Mouse (Mus musculus): ENCODE data around the gene Pnliprp1. TPM values are rescaled to one million over a fixed set of nuclear protein-coding genes. Genes with fewer than 3 reads are reported as not detected.
A peak's percentile ranks its signal among the peaks of the same experiment; 100 is the strongest.

Gene Pnliprp1
- polyA plus RNA-seq, 1 experiment from 2014 or later: 0.20 TPM

DNA sequence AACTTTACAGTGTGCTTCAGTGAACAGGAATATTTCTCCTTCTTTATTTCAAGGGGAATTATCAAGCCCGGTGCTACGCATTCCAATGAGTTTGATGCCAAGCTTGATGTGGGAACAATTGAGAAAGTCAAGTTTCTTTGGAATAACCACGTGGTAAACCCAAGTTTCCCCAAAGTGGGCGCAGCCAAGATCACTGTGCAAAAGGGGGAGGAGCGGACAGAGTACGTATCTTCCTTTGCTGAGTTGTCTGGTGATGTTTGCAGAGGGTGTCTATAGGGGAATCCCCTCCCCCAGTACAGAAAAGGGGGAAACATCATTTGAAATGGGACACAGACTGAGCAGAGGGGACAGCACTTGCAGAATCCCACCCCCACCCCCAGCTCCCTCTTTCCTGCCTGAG, 12.3 kb downstream of the Pnliprp1 start:
- Histone ChIP-seq H3K4me3 (no peak overlapping the region), H3K27me3 (no peaks in the 10 kb centered on the region), H3K4me2 (replicated peaks) (no peak overlapping the region), H3K9me3 (no peaks in the 10 kb centered on the region), H3K36me3 (no peaks in the 10 kb centered on the region), H3K9ac (no peak overlapping the region), H3K27ac (no peak overlapping the region), H3K4me1 (no peaks in the 10 kb centered on the region)
- WGBS: 75% methylated on average over 6 of the region's 6 CpGs
- no peak for ATAC-seq (ENCODE audit: insufficient number of reproducible peaks, insufficient read depth, low FRiP score, low TSS enrichment)

DNA sequence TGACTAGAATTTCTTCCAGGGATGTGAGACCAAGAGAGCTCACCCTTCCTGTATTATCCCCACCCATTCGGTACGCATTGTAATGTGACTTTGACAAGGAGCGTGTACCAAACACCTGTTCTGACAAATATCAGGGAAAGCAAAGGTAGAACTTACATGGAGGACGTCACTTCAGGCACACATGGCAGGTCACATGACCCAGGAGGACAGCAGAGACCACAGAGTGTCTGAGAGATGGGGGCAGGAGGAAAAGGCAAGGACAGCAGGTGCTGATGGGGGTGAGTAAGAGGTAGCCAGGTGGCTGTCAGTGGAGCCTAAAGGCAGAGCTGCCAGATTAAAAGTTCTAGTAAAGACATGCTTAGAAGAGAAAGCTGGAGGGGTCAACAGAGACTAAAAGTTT, 14.0 kb downstream of the Pnliprp1 start:
- no peaks in the 10 kb centered on the region for H3K4me1 ChIP-seq
- ATAC-seq (ENCODE audit: insufficient number of reproducible peaks, insufficient read depth, low FRiP score, low TSS enrichment): no peak
- no peak overlapping the region for H3K9ac ChIP-seq
- 86% methylated on average over 4 of the region's 4 CpGs for WGBS
- no peak overlapping the region for H3K27ac ChIP-seq
- no peaks in the 10 kb centered on the region for H3K36me3 ChIP-seq
- H3K4me3 ChIP-seq: no peak overlapping the region
- no peak overlapping the region for H3K4me2 ChIP-seq (replicated peaks)
- no peaks in the 10 kb centered on the region for H3K27me3 ChIP-seq
- H3K9me3 ChIP-seq: no peaks in the 10 kb centered on the region

DNA sequence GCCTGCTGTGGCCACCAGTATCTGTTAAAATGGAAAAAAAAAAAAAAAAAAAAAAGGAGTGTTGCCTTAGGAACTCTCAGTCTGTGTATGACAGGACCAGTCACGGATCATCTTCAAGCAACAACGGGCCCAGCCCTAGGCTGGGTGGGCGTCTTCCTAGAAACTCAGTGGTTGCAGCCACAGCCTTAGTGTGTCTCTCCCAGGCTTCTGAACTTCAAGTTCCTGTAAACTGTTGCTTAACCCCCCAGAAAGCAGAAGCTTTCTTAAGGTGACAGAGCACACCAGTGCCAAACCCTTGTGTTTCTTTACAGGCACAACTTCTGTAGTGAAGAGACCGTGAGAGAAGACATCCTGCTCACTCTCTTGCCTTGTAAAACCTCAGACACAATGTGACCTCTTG, 15.0 kb downstream of the Pnliprp1 start:
- Histone ChIP-seq H3K9me3 (no peaks in the 10 kb centered on the region), H3K27me3 (no peaks in the 10 kb centered on the region), H3K4me2 (replicated peaks) (no peak overlapping the region), H3K4me1 (no peaks in the 10 kb centered on the region), H3K4me3 (no peak overlapping the region), H3K9ac (no peak overlapping the region), H3K27ac (no peak overlapping the region), H3K36me3 (no peaks in the 10 kb centered on the region)
- WGBS: 78% methylated on average over 4 of the region's 4 CpGs
- no peak for ATAC-seq (ENCODE audit: insufficient number of reproducible peaks, insufficient read depth, low FRiP score, low TSS enrichment)

DNA sequence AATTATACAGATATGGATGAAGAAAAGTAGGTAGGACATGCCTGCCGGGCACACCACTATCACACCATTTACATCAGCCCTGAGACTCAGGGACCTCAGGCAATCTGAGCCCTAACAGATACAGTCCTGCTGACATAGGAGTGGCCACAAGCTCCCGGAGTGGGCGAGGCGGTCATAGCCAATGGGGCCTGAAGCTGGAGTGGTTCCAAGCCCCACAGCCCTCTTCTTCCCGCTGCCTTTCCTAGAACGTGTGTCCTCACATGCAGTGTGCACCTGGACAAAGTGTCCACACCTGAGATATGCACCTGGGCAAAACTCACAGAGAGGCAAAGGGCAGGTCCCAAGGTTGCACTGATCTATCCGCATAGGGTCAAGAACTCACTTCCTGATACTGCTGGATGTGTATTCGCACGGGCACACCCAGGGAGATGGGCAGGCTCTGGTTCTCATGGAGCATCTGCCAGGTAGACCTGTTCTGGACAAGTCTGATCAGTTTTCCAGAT, 18.9 kb downstream of the Pnliprp1 start:
- H3K27ac ChIP-seq: no peak overlapping the region

DNA sequence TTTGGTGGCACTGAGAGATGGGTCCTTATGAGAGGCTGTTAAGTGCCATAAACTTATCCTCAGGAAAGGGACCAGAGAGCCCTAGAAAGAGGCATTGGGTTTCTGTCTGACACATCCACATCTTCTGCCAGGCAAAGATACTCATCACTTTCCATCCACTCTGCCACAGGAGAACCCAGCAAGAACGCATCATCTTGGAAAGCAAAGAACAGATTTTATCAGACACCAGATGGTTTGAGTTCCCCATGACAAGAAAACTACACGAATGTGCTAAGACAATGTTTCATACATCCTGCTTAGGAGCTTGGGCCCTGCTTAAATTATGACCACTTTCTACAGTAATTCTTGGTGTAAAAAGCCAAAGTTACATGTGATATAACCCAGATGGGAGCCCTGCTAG, 22.1 kb downstream of the Pnliprp1 start:
- H3K4me3 ChIP-seq: no peak overlapping the region
- H3K9ac ChIP-seq: no peak overlapping the region
- ATAC-seq (ENCODE audit: insufficient number of reproducible peaks, insufficient read depth, low FRiP score, low TSS enrichment): no peak
- H3K36me3 ChIP-seq: no peaks in the 10 kb centered on the region
- H3K4me2 ChIP-seq (replicated peaks): no peak overlapping the region
- no peaks in the 10 kb centered on the region for H3K9me3 ChIP-seq
- 56% methylated on average over 2 of the region's 2 CpGs for WGBS
- H3K27ac ChIP-seq: no peak overlapping the region
- H3K4me1 ChIP-seq: no peaks in the 10 kb centered on the region
- no peaks in the 10 kb centered on the region for H3K27me3 ChIP-seq

More for the DNA sequence above, 18.9 kb downstream of the Pnliprp1 start:
- Histone ChIP-seq H3K9ac (no peak overlapping the region), H3K27me3 (no peaks in the 10 kb centered on the region), H3K36me3 (no peaks in the 10 kb centered on the region), H3K4me3 (no peak overlapping the region), H3K9me3 (no peaks in the 10 kb centered on the region), H3K4me1 (no peaks in the 10 kb centered on the region), H3K4me2 (replicated peaks) (no peak overlapping the region)
- 88% methylated on average over 9 of the region's 9 CpGs for WGBS
- no peak for ATAC-seq (ENCODE audit: insufficient number of reproducible peaks, insufficient read depth, low FRiP score, low TSS enrichment)

DNA sequence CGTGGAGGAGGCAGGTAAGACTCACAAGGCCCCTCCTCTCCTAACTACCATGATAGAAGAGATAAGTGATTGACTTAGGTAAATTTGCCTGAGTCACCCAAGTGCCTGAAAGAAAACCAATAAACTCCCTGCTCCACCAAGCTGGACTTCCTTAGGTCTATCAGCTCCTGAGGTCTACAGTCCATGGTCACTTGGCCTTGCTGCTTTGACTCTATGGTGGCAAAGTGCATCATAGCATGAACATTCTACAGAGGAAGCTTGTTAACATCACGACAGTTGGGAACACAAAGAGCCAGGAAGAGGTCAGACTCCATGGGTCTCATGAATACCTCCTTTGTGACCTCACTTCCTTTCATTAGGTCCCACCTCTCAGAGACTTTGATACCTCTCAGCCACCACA, 22.8 kb downstream of the Pnliprp1 start:
- H3K27me3 ChIP-seq: no peaks in the 10 kb centered on the region
- no peak overlapping the region for H3K9ac ChIP-seq
- H3K4me2 ChIP-seq (replicated peaks): no peak overlapping the region
- H3K4me3 ChIP-seq: no peak overlapping the region
- no peak overlapping the region for H3K27ac ChIP-seq
- WGBS: 79% methylated on average over 2 of the region's 2 CpGs
- no peaks in the 10 kb centered on the region for H3K4me1 ChIP-seq
- ATAC-seq (ENCODE audit: insufficient number of reproducible peaks, insufficient read depth, low FRiP score, low TSS enrichment): no peak
- no peaks in the 10 kb centered on the region for H3K9me3 ChIP-seq
- H3K36me3 ChIP-seq: no peaks in the 10 kb centered on the region

DNA sequence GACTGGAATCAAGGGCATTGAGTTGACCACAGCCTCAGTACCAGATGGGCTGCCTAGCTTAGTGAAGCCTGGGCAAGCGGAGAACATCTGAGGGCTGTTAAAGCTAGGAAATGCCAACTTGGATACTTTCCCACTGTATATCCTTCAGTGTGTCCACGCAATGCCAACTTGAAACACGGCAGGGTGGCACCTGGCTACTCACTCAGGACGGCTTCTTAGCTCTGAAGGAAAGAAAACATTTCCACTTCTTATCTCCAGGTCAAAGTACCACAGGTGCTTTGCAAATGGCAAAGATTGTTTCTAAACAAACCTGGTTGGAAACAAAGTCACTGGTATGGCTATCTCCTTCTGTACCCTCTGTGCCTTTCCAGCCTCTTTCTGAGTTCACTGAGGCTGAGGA, 30.2 kb downstream of the Pnliprp1 start:
- 89% methylated on average over 4 of the region's 4 CpGs for whole genome bisulfite sequencing
- Histone ChIP-seq H3K36me3 (no peaks in the 10 kb centered on the region), H3K9ac (no peak overlapping the region), H3K4me3 (no peak overlapping the region), H3K27me3 (0 out of 2 replicates have a peak, but pooled peaks cover 5% of the 10 kb centered on the region), H3K9me3 (no peaks in the 10 kb centered on the region), H3K27ac (no peak overlapping the region), H3K4me2 (replicated peaks) (no peak overlapping the region), H3K4me1 (0 out of 2 replicates have a peak, but pooled peaks cover 8% of the 10 kb centered on the region)
- ATAC-seq (ENCODE audit: insufficient number of reproducible peaks, insufficient read depth, low FRiP score, low TSS enrichment): no peak

DNA sequence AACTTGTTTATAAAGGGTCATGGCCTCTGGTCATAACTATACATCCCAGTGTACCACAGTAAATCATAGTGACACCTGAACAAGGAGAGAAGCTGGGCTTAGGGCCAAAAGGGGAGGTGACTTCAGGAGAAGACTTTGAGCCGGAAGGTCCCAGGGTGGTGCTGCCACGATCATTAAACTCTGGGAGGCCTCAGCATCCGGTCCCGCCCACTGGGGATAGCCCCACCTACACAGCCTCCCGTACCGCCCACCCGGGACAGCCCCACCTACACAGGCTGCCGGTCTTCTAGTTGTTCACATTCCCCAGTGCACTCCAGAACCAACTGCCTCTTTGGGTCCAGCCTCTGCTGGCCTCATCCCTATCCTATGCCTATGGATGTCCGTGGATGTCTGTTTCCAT, 30.7 kb downstream of the Pnliprp1 start, which contains the start of gene Pnliprp2:
Pnliprp2 (plus strand) TSS at position 297 of the 400 bp plus-strand sequence.
- no peak within 1 kb of the TSS for H3K9ac ChIP-seq
- 0 out of 2 replicates have a peak, but pooled peaks cover 5% of the 10 kb centered on the region for H3K27me3 ChIP-seq
- WGBS: 66% methylated on average over 9 of the region's 9 CpGs
- H3K9me3 ChIP-seq: no peaks in the 10 kb centered on the region
- no peak for ATAC-seq (ENCODE audit: insufficient number of reproducible peaks, insufficient read depth, low FRiP score, low TSS enrichment)
- no peaks in the 10 kb centered on the region for H3K36me3 ChIP-seq
- no peak within 1 kb of the TSS for H3K4me3 ChIP-seq
- no peak within 1 kb of the TSS for H3K4me2 ChIP-seq (replicated peaks)
- H3K27ac ChIP-seq: no peak within 1 kb of the TSS
- H3K4me1 ChIP-seq: 0 out of 2 replicates have a peak, but pooled peaks cover 8% of the 10 kb centered on the region

DNA sequence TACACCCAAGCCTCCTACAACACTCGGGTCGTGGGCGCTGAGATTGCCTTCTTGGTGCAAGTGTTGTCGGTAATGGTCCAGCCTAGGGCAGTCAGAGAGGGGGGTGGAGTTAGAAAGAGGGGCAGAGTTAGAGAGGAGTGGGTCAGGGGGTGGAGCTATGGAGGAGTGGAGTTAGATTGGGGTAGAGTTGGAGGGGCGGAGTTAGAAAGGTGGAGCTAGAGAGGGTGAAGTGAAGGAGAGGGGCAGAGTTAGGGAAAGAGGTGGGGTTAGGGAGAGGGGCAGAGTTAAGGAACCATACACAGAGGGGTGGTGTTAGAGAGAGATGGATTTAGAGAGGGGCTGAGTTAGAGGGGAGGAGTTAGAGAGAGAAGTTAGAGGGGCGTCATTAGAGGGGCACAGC, 33.6 kb downstream of the Pnliprp1 start:
- Histone ChIP-seq H3K4me3 (no peak overlapping the region), H3K27ac (no peak overlapping the region), H3K9ac (no peak overlapping the region), H3K9me3 (no peaks in the 10 kb centered on the region), H3K27me3 (0 out of 2 replicates have a peak, but pooled peaks cover 5% of the 10 kb centered on the region), H3K4me1 (peaks cover 8% of the 10 kb centered on the region; the same call in 1 of the 2 replicates), H3K4me2 (replicated peaks) (no peak overlapping the region), H3K36me3 (no peaks in the 10 kb centered on the region)
- no peak for ATAC-seq (ENCODE audit: insufficient number of reproducible peaks, insufficient read depth, low FRiP score, low TSS enrichment)
- WGBS: 17% methylated on average over 6 of the region's 6 CpGs

DNA sequence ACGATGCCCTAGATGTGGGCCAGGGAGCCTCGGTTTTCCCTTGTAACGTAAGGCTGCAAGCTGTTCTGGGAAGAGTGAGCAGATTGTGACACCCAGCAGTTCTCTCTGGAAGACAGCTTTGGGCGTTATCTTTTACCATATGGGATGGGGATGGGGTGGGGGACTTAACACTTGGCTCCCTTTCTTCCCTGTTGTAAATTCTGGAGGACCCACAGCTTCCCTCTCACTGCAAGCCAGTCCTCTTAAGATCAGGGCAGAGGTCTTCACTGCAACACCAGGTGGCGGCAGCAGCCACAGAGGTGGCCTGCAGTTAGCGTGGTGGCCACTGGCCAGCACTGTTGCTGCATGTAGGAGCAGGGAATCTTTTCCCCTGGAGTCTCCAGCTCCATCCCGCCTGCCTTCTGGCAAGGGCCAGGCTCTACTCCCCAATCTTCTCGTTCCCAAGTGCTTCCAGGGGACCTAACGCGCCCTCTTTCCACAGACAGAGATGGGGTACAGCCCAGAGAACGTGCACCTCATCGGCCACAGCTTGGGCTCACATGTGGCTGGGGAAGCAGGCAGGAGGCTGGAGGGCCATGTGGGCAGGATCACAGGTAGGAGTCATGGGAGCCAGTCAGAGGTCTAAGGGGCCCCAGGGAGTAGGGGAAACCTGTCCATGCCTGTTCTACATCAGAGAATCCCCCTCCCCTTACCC, 34.3 kb downstream of the Pnliprp1 start:
- H3K4me2 ChIP-seq (replicated peaks): no peak overlapping the region
- H3K9ac ChIP-seq: no peak overlapping the region
- 13% methylated on average over 12 of the region's 12 CpGs for WGBS

DNA sequence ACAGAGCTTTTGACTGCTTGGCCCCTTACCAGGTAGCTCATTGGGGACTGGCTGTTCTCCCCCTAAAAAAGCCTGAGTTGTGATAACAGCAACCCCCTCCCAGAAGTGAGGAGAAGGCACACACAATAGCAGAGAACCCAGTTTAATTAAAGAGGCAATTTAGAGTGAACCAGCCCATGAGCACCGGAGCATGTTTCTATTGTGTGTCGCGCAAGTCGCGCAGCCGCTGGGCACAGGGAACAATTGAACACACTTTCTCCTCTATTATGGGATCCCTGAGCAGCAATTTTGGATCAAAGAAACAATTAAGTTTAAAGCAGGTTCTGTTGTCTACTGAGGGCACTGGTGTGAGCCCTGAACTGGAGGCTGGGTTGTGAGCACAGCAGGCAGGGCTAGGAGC, 38.6 kb downstream of the Pnliprp1 start:
- Histone ChIP-seq H3K36me3 (no peaks in the 10 kb centered on the region), H3K9me3 (no peaks in the 10 kb centered on the region), H3K27me3 (0 out of 2 replicates have a peak, but pooled peaks cover 5% of the 10 kb centered on the region), H3K27ac (no peak overlapping the region), H3K4me1 (peaks cover 8% of the 10 kb centered on the region; the same call in 1 of the 2 replicates), H3K9ac (no peak overlapping the region), H3K4me3 (no peak overlapping the region), H3K4me2 (replicated peaks) (no peak overlapping the region)
- 70% methylated on average over 6 of the region's 6 CpGs for WGBS
- no peak for ATAC-seq (ENCODE audit: insufficient number of reproducible peaks, insufficient read depth, low FRiP score, low TSS enrichment)

More for the DNA sequence above, 34.3 kb downstream of the Pnliprp1 start:
- Histone ChIP-seq H3K4me3 (no peak overlapping the region), H3K9me3 (no peaks in the 10 kb centered on the region), H3K4me1 (peaks cover 8% of the 10 kb centered on the region; the same call in 1 of the 2 replicates), H3K27ac (no peak overlapping the region), H3K36me3 (no peaks in the 10 kb centered on the region), H3K27me3 (0 out of 2 replicates have a peak, but pooled peaks cover 5% of the 10 kb centered on the region)
- ATAC-seq (ENCODE audit: insufficient number of reproducible peaks, insufficient read depth, low FRiP score, low TSS enrichment): peak; percentile 15; the same call in 1 of the 2 replicates

DNA sequence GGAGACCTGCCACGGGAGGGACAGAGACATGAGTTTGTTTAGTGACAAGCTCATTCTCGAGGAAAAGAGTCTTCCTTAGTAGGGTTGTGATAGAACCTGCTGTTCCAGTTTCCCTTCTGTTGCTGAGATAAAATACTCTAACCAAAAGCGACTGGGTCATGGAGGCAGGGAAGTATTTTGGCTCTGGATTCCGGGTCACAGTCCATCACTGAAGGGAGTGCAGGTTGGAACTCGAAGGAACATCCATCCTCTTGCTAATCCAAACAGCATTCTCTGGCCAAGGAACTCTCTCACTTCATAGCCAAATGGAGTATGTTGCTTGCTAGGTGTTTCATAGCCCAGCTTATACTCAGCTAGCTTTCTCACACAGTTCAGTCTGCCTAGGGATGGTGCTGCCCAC, 47.8 kb downstream of the Pnliprp1 start:
- no peaks in the 10 kb centered on the region for H3K36me3 ChIP-seq
- H3K4me1 ChIP-seq: no peaks in the 10 kb centered on the region
- WGBS: 75% methylated on average over 5 of the region's 5 CpGs
- H3K9ac ChIP-seq: no peak overlapping the region
- no peak overlapping the region for H3K27ac ChIP-seq
- ATAC-seq (ENCODE audit: insufficient number of reproducible peaks, insufficient read depth, low FRiP score, low TSS enrichment): no peak
- H3K4me2 ChIP-seq (replicated peaks): no peak overlapping the region
- no peaks in the 10 kb centered on the region for H3K9me3 ChIP-seq
- H3K27me3 ChIP-seq: no peaks in the 10 kb centered on the region
- H3K4me3 ChIP-seq: no peak overlapping the region
